Mouse (Mus musculus) forebrain, embryonic 15.5 days (tissue): ENCODE results near the gene Tbcd. TPM values are rescaled to one million over a fixed set of nuclear protein-coding genes. Genes with fewer than 3 reads are reported as not detected.

Experiments used
- ATAC-seq: fragments of 200-750 bp; cut with Nextera tagmentation; replicated peaks from 2 replicates; pipeline ENCODE4 v1.8.0; 2017; ENCODE audit warnings: mild to moderate bottlenecking, moderate TSS enrichment, moderate library complexity
- H3K27ac ChIP-seq: fragments of 300-500 bp; sonication (generic); replicated peaks from 2 replicates; pipeline ENCODE4 v1.5.1; 2015; ENCODE audit warnings: mild to moderate bottlenecking, inconsistent platforms
- H3K27me3 ChIP-seq: fragments of 300-500 bp; sonication (generic); 2 replicates; pipeline ENCODE4 v1.6.1; 2015; ENCODE audit warnings: inconsistent platforms
- H3K36me3 ChIP-seq: fragments of 300-500 bp; sonication (generic); 2 replicates; pipeline ENCODE4 v1.6.1; 2015; ENCODE audit warnings: mild to moderate bottlenecking, inconsistent platforms
- H3K4me1 ChIP-seq: fragments of 300-500 bp; sonication (generic); 2 replicates; pipeline ENCODE4 v1.6.1; 2015; ENCODE audit warnings: inconsistent platforms
- H3K4me2 ChIP-seq: fragments of 300-500 bp; sonication (generic); replicated peaks from 2 replicates; pipeline ENCODE4 v1.6.1; 2015; ENCODE audit warnings: mild to moderate bottlenecking, inconsistent platforms
- H3K4me3 ChIP-seq: fragments of 300-500 bp; sonication (generic); 2 replicates; pipeline ENCODE4 v1.5.1; 2015; ENCODE audit warnings: mild to moderate bottlenecking, inconsistent platforms
- H3K9ac ChIP-seq: fragments of 300-500 bp; sonication (generic); replicated peaks from 2 replicates; pipeline ENCODE4 v1.6.1; 2015; ENCODE audit warnings: mild to moderate bottlenecking, inconsistent platforms
- H3K9me3 ChIP-seq: fragments of 300-500 bp; sonication (generic); 2 replicates; pipeline ENCODE4 v1.6.1; 2016; ENCODE audit warnings: inconsistent platforms
- WGBS: fragments of 180-500 bp; shearing (Covaris S2); methylation state at CpG from one replicate; pipeline ENCODE4 v1.1.7; 2015; ENCODE audit warnings: mixed read lengths; 5-methylcytosine and 5-hydroxymethylcytosine counted together
- polyA plus RNA-seq: library from polyadenylated mRNA; unstranded; fragments of >200 nt; fragmentation: Nextera tagmentation; extraction: Ambion mirVana; gene quantifications from 2 replicates; pipeline ENCODE4 v1.2.1, GENCODE M21; 2015

The Tbcd gene
- polyA plus RNA-seq, 1 experiment from 2014 or later = 55.2 TPM

DNA sequence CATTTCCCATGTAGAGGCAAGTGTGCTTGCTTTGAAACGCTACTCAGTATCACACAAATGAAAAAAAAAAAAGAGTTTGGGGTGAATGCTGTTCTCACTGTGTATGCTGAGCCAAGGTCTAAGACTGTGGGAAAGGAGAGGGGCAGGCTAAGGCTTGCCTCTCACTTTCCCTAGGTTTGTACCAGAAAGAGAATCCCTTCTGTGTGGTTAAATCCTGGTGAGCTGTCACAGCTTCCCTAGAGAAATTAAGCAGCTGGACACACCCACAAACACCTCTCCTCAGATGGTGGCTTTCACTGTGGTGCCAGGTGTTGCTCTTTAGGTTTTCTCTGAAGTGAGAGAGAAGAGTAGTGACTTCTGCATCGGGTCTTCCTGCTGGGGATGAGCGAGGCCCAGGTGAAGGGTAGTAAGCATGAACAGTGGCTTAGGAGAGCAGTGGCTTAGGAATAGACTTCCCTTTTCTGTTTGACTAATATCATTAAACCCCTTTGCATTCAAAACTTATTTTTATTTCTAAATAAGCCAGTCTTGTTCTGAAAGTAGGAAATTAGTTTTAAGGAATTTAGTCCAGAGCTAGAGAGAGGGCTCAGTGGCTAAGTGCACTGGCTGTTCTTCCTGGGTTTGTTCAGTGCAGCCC, 93.8 kb downstream of the Tbcd start:
- 85% methylated on average over 3 of the region's 3 CpGs for WGBS
- no peaks in the 10 kb centered on the region for H3K36me3 ChIP-seq
- peaks cover 22% of the 10 kb centered on the region for H3K4me1 ChIP-seq
- no peak overlapping the region for H3K27ac ChIP-seq
- no peak overlapping the region for H3K4me3 ChIP-seq
- H3K9me3 ChIP-seq = no peaks in the 10 kb centered on the region
- no peaks in the 10 kb centered on the region for H3K27me3 ChIP-seq
- H3K4me2 ChIP-seq = no peak overlapping the region
- H3K9ac ChIP-seq = no peak overlapping the region
- ATAC-seq = no peak

DNA sequence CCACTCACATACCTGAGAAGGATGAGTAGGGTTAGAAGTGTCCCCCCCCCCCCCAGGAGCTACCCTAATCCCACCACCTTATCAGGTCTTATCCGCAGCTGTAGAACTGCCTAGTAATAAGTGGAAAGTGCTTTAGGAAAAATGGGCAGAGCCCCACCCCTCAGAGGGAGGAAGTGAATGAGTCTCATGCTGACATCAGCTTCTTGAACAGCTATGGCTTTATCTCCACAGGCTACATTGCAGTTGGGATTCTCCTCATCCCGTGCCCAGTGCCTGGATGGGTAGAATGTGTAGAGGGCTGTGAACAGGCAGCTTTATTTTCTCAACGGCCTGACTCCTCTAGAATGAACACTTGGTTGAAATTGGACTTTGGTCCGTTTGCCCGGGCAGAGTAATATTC, 95.5 kb downstream of the Tbcd start:
- no peaks in the 10 kb centered on the region for H3K27me3 ChIP-seq
- peaks cover 27% of the 10 kb centered on the region for H3K4me1 ChIP-seq
- WGBS = 86% methylated on average over 5 of the region's 5 CpGs
- H3K9me3 ChIP-seq = no peaks in the 10 kb centered on the region
- no peaks in the 10 kb centered on the region for H3K36me3 ChIP-seq
- no peak overlapping the region for H3K27ac ChIP-seq
- H3K4me3 ChIP-seq = no peak overlapping the region
- H3K4me2 ChIP-seq = no peak overlapping the region
- H3K9ac ChIP-seq = no peak overlapping the region
- no peak for ATAC-seq

DNA sequence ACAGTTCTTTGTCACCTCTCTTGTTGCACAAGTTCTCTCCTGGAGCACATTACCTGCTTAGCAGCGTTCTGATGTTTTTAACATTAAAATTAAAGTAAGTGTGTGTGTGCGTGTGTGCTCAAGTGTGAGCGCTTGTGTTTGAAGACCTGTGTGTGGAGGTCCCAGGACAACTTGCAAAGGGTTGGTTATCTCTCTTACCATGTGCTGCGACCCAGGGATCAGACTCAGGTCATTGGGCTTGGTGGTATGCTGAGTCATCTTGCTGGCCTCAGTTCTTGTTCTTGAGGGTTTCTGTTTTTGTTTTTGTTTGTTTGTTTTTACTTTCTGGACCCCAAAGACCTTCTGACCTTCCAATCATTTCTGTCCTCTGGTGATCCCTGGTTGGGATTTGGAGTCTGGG, 96.2 kb downstream of the Tbcd start:
- ATAC-seq = no peak
- WGBS = 93% methylated on average over 4 of the region's 4 CpGs
- no peaks in the 10 kb centered on the region for H3K27me3 ChIP-seq
- no peak overlapping the region for H3K4me3 ChIP-seq
- H3K27ac ChIP-seq = no peak overlapping the region
- H3K4me2 ChIP-seq = no peak overlapping the region
- no peak overlapping the region for H3K9ac ChIP-seq
- H3K36me3 ChIP-seq = no peaks in the 10 kb centered on the region
- H3K9me3 ChIP-seq = no peaks in the 10 kb centered on the region
- H3K4me1 ChIP-seq = peaks cover 28% of the 10 kb centered on the region

DNA sequence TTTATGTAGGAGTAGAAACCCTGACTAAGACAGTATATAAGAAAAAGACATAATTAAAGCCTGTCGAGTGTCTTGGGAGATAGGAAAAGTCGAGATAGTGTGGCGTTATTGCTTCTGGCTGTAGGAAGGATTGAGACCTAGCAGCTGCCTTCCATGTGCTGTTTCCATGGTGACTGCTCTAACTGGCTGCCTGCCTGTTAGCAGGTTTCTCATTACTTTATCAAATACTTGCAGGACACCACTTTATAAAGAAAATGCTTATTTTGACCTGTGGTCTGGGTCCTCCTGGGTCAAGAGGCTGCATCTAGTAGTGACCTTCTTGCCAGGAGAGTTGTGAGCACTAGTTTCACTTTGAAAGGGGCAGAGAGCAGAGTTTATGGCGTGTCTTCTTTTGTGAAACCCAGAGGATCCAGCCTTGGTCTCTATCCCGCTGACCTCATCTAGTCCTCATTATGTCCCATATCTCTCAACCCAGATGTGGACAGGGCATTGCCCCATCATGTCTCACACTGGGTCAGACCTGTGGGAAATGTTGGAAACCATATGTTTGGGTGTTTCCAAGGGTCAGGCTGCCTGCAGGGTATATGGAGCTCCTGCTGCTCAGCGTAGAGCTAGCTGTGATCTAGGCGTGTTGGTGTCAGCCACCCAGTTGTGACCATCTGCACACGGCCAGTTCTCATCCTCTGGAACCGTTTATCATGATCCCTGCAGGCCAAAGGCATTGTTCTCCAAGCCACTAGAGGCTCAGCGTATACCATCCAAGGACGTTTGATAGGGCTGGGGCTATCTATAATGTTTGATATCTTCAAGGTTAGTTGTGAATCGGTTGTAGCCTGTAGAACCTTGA, 97.5 kb downstream of the Tbcd start:
- H3K4me3 ChIP-seq = no peak overlapping the region
- H3K27ac ChIP-seq = peak overlapping the region; percentile 55; the same call in 1 of the 2 replicates
- WGBS = 62% methylated on average over 12 of the region's 12 CpGs
- H3K4me1 ChIP-seq = peaks cover 28% of the 10 kb centered on the region
- no peaks in the 10 kb centered on the region for H3K36me3 ChIP-seq
- no peak overlapping the region for H3K4me2 ChIP-seq
- no peaks in the 10 kb centered on the region for H3K9me3 ChIP-seq
- ATAC-seq = peak; percentile 47; the same call in 1 of the 2 replicates
- H3K27me3 ChIP-seq = no peaks in the 10 kb centered on the region
- H3K9ac ChIP-seq = no peak overlapping the region

DNA sequence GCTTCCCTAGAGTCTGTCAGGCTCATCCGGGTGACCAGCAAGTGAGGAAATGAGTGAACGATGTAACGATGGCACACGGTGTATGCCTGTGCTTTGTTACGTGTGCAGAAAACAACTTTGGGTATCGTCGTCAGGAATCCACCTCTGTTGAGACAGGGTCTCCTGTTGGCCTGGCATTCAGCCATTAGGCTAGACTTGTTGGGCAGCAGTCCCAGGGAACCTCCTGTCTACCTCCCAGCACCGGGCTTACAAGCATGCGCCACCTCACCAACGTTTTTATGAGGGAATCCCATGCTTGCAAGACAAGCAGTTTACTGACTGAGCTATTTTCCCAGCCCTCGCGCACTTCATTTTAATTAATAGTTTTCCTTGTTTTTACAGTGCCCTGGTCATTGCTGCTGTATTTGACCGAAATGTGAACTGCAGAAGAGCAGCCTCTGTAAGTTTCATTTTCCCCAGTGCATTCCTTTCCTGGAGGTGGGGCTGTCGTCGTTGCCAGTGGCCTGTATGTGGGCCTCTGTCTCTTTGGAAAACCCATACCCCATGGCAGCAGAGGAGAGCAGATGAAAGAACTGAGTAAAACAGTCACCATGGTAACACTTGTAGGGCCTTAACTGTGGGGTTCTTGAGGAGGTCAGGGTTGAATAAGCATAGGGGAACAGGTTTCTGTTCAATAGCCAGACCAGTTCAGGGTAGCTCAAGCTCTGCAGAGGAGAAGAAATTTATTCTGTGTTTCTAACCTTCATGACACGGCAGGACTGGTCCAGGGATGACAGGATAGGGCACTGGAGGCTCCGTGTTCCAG, 98.3 kb downstream of the Tbcd start:
- WGBS = 30% methylated on average over 17 of the region's 17 CpGs

DNA sequence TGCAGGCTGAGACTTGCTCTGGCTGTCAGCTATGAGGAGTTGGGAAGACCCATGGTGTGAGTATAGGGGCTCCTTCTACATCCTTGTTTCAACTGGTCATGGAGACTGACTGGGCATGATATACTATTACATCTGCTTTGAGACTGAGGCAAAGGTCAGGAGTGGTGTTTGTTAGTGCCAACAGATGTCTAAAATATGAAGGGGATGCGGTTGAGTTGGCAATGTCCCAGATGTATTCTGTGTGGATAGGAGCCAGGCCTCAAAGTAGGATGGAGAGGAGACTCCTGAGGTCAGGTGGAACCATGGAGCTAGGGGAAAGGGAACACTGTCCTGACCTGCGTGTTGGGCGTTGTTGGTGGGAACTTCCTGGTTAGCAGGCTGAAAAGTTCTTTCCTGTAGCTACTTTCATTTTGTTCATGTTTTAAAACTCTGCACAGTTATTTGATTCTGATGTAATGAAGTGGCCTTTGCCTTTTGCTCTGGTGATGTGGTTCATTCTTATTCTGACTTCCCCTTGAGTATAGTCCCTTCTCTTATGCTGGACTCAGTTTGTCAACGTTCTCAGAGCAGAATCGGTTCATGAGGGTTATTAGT, 99.6 kb downstream of the Tbcd start:
- Histone ChIP-seq H3K36me3 (no peaks in the 10 kb centered on the region), H3K4me1 (peaks cover 28% of the 10 kb centered on the region), H3K9me3 (no peaks in the 10 kb centered on the region), H3K27ac (no peak overlapping the region; the same call in 1 of the 2 replicates), H3K9ac (no peak overlapping the region), H3K27me3 (no peaks in the 10 kb centered on the region), H3K4me2 (no peak overlapping the region), H3K4me3 (no peak overlapping the region)
- WGBS = 84% methylated on average over 5 of the region's 5 CpGs
- ATAC-seq = no peak

More for the DNA sequence above, 98.3 kb downstream of the Tbcd start:
- no peaks in the 10 kb centered on the region for H3K27me3 ChIP-seq
- H3K9me3 ChIP-seq = no peaks in the 10 kb centered on the region
- no peak overlapping the region for H3K4me3 ChIP-seq
- ATAC-seq = peak; percentile 71
- H3K36me3 ChIP-seq = no peaks in the 10 kb centered on the region
- H3K4me1 ChIP-seq = peaks cover 28% of the 10 kb centered on the region
- H3K9ac ChIP-seq = no peak overlapping the region
- H3K4me2 ChIP-seq = no peak overlapping the region
- peak overlapping the region; percentile 55 for H3K27ac ChIP-seq

DNA sequence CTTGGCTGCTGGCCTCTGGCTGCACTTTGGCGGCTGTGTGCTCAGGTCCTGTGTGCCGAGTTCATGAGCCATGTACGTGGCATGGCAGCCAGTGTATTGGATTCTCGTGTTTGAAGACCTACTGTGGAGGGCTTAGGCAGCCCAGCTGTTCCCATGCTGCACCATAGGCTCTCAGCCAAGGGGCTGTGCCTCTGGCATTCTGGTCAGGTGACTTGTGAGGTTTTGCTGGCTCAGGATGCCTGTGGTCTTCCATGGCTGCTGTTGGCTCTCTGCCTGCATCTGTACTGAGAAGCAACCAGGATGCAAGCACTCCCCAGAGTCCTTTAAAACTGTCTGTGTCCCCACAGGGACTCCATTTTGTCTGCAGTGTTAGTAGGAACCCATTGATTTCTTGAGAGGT, 100.4 kb downstream of the Tbcd start:
- Histone ChIP-seq H3K4me2 (no peak overlapping the region), H3K36me3 (no peaks in the 10 kb centered on the region), H3K9me3 (no peaks in the 10 kb centered on the region), H3K4me1 (peaks cover 28% of the 10 kb centered on the region), H3K27me3 (no peaks in the 10 kb centered on the region), H3K4me3 (no peak overlapping the region), H3K27ac (no peak overlapping the region), H3K9ac (no peak overlapping the region)
- no peak for ATAC-seq
- 67% methylated on average over 4 of the region's 4 CpGs for WGBS

DNA sequence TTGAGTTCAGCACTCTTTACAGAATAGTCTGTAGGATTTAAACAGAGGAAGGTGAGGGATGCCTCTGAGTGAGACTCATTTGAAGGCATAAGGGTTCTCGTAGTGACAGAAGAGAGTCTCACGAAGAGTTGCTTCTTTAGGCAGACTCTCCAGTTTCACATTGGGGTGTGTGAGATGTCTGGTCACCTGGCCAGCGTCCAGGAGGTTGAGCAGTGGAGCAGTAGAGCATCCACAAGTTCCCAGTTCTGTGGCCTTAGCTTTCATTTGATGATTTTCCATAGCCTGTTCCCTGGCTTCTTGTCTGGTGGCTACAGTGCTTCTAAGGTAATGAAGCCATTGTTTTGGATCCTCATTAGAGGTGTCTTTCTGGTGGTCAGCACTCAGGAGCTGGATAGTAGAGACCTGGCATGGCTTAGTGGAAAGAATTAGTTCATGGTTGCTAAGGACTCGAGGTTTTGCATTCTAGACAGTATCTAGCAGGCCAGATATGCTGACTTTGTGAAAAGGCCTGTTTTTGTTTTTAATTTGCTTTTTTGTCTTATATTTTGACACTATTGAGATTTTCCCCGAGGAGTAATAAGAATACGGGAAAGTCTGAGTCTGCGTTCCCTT, 101.2 kb downstream of the Tbcd start:
- Histone ChIP-seq H3K4me1 (peaks cover 28% of the 10 kb centered on the region), H3K27me3 (no peaks in the 10 kb centered on the region), H3K36me3 (no peaks in the 10 kb centered on the region), H3K4me3 (no peak overlapping the region), H3K4me2 (no peak overlapping the region), H3K27ac (no peak overlapping the region), H3K9ac (no peak overlapping the region), H3K9me3 (no peaks in the 10 kb centered on the region)
- ATAC-seq = no peak
- WGBS = 85% methylated on average over 7 of the region's 7 CpGs

DNA sequence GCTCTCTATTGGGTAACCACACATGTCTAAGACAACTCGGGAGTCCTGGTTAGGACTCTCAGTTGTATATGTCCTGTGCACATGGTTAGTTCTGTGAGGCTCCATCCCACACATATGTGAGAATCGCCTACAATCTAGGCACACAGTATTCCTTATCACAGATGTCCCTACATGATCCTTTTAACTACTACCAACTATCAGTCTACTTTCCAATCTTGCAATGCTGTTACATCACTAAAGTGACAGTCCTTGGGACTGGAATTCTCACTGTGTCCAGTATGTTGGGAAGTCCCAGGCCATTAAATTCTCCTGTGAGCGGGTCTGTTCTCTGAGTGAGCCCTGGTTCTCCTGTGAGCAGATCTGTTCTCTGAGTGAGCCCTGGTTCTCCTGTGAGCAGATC, 101.7 kb downstream of the Tbcd start:
- ATAC-seq = no peak
- Histone ChIP-seq H3K4me1 (peaks cover 25% of the 10 kb centered on the region), H3K36me3 (no peaks in the 10 kb centered on the region), H3K27ac (no peak overlapping the region), H3K9ac (no peak overlapping the region), H3K4me2 (no peak overlapping the region), H3K9me3 (no peaks in the 10 kb centered on the region), H3K4me3 (no peak overlapping the region), H3K27me3 (no peaks in the 10 kb centered on the region)
- 96% methylated on average over 3 of the region's 3 CpGs for WGBS

DNA sequence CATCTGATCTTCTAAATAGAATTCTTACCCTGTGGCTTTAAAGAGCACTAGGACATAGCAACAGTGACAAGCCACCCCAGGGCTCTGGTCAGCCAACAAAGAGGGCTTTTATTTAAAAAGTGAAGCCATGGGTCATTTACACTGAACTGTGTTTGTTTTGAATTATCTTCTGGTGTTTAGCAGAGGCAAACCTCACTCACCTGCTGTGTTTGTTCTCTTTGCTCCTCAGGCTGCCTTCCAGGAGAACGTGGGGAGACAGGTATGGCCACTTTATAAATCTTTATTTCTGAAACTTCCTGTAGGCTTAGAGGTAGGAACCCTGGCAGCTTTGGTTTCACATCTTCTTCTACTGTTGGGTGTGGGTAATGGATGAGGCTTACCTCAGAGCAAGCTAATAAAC, 105.0 kb downstream of the Tbcd start:
- Histone ChIP-seq H3K27me3 (no peaks in the 10 kb centered on the region), H3K9me3 (no peaks in the 10 kb centered on the region), H3K4me1 (peaks cover 4% of the 10 kb centered on the region; the same call in 1 of the 2 replicates), H3K36me3 (no peaks in the 10 kb centered on the region), H3K4me2 (no peak overlapping the region), H3K4me3 (no peak overlapping the region), H3K9ac (no peak overlapping the region), H3K27ac (no peak overlapping the region)
- 80% methylated on average over 1 of the region's 1 CpGs for whole genome bisulfite sequencing
- ATAC-seq = no peak

DNA sequence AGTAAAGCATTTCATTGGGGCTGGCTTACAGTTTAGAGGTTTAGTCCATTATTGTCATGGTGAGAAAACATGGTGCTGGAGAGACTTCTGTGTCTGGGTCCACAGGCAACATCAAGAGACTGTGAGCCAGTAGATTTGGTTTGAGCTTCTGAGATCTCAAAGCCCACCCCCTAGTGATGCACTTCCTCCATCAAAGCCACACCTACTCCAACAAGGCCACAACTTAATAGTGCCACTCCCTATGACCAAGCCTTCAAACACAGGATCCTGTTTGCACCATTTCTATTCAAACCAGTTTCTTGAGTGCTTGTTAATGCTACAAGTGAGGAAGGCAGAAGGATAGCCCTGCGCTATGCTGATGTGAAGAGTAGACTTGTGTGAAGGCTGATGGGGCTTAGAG, 106.2 kb downstream of the Tbcd start:
- no peak for ATAC-seq
- Histone ChIP-seq H3K4me3 (no peak overlapping the region), H3K4me1 (no peaks in the 10 kb centered on the region), H3K36me3 (no peaks in the 10 kb centered on the region), H3K4me2 (no peak overlapping the region), H3K9ac (no peak overlapping the region), H3K27ac (no peak overlapping the region), H3K27me3 (no peaks in the 10 kb centered on the region), H3K9me3 (no peaks in the 10 kb centered on the region)
- 100% methylated on average over 1 of the region's 1 CpGs for WGBS
